Mouse (Mus musculus) Muller cell, postnatal 12 days (primary cell): ENCODE measurements around the gene Ccdc61.
A peak's percentile ranks its signal among the peaks of the same experiment; 100 is the strongest.

Experiments used
- DNase-seq: peaks from one replicate; pipeline ENCODE4 v3.0.0-alpha.2; 2015; ENCODE audit errors: inconsistent ontology term

Gene Ccdc61

DNA sequence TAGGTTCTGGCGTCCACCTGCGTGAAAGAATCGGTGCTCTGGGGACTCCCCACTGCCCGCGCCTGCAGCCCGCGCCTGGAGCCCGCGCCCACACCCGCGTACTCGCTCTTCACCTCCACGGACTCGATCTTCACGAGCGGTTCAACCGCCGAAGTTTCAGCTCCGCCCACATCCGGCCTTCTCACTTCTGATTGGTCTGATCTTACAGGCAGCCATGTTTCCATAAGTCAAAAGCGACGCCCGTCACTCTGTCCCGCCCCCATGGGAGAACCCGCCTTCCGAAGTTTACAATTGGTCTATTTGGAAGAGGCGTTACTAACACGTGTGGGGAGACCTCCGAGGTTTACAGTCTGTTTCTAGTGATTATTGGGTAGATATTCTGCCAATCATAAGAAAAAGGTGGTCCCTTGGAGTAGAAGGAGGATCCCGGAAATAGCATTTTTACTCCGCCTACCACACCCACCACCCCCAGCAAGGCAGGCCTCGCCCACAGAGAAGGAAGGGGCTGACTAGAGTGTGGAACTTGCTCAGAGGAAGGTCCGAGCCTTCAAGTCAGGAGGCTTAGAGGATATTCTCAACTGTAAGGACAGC, at the start of gene Ccdc61:
Ccdc61 (minus strand) TSS at position 175 of the 591 bp plus-strand sequence.
- peak; percentile 100 for DNase-seq

- no peak for DNase-seq
Observed at GRCm38 (mm10) chr7:18959446-18959845, 49.2 kb upstream of the Ccdc61 start.

DNA sequence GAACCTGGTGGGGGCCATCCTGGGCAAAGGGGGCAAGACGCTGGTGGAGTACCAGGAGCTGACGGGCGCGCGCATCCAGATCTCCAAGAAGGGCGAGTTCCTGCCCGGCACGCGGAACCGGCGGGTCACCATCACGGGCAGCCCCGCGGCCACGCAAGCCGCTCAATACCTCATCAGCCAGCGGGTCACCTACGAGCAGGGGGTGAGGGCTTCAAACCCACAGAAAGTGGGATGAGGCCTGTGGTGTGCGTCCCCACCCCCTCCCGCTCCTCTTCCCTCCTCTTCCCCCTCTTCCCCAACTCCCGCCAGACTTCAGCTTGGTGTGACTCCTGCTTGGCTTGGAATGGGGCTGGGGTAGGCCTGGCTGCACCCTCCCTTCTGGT, 48.2 kb upstream of the Ccdc61 start:
- DNase-seq = no peak

DNA sequence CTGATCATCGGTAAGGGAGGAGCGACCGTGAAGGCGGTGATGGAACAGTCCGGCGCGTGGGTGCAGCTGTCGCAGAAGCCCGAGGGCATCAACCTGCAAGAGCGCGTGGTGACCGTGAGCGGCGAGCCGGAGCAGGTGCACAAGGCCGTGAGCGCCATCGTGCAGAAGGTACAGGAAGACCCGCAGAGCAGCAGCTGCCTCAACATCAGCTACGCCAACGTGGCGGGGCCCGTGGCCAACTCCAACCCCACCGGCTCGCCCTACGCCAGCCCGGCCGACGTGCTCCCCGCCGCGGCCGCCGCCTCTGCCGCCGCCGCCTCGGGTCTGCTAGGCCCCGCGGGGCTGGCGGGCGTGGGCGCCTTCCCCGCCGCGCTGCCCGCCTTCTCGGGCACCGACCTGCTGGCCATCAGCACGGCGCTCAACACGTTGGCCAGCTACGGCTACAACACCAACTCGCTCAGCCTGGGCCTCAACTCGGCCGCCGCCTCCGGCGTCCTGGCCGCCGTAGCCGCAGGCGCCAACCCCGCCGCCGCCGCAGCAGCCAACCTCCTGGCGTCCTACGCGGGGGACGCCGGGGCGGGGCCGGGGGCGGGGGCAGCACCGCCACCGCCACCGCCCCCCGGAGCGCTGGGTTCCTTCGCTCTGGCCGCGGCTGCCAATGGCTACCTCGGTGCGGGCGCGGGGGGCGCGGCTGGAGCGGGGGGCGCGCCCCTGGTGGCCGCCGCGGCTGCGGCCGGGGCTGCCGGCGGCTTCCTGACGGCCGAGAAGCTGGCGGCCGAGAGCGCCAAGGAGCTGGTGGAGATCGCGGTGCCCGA, 47.6 kb upstream of the Ccdc61 start:
- peak; percentile 84 for DNase-seq

- DNase-seq = peak; percentile 41
Observed at GRCm38 (mm10) chr7:18951397-18951796, 41.2 kb upstream of the Ccdc61 start.

DNA sequence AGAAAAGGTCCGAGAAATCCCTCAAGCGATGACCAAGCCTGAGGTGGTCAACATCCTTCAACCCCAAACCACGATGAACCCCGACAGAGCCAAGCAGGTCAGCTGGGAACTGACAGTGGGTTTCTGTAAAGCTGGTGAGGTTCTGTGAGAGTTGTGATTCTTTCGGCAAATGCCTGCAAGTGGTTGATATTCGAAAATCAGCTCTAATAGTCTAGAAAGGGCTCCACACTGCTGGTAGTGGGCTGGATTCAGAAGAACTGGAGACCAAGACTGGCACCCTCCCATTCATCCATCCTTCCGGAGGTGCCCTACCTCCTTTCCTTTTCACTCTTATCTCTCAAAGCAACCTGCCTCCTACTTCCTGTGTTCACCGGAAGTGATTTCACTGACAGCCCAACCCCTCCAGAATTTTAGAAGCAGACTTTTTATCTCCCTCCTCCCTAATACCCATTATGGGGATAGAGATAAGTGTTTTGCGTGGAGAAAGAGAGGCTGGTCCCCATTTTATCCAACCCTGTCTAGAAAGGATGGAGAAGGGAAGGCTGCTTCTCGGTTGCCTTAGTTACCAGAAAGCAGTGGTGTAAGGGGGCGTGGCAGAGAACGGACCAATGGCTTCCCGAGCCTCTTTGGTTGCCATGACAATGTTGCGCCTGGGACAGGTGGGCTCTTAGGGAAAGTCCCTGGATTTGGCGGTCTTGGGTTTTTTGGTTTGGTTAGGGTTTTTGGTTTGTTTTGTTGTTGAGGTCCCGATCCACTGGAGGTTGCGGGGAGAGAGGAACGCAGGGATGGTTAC, 40.5 kb upstream of the Ccdc61 start:
- DNase-seq = no peak

GRCm38 (mm10) chr7:18949781-18950522, 39.7 kb upstream of the Ccdc61 start:
- DNase-seq = no peak

GRCm38 (mm10) chr7:18948151-18948550, 37.9 kb upstream of the Ccdc61 start:
- DNase-seq = no peak

- no peak for DNase-seq
Observed at GRCm38 (mm10) chr7:18942815-18943214, 32.6 kb upstream of the Ccdc61 start.

DNA sequence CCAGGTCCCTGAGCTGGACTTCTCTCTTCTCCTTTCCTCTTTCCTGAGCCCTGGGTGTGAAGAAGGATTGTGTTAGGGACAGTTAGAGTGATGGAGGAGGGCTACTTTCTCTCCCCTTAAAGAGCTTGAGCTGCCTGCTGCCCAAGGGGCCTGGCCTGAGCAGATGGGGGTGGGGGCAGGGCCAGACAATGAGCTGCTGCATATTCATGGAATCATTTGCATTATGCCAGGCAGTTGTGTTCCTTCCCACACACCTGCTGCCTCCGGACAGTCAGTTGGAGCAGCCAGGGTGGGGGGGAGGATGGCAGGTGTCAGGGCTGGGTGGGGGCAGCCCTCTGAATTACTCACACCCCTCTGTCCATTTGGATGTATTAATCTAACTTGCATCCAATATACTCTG, 32.2 kb upstream of the Ccdc61 start:
- no peak for DNase-seq

DNA sequence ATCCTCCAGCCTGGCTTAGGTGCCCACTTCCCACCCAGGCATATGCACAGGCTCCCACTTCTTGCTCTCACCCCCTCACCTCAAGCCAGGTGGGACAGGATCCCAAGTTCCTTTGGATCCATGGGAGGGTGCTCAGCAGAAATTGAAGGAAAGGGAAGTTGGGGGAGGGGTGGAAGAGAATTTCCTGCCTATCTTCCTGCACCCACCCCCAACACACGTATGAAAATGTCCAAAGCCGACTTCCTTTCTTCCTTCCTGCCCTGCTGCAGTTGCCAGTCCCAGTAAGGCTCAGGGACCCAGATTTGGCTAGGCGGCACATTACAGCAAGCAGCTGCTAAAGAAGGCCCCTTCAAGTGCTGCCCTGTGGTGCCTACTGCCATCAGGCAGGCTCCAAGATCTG, 17.5 kb upstream of the Ccdc61 start:
- no peak for DNase-seq

DNA sequence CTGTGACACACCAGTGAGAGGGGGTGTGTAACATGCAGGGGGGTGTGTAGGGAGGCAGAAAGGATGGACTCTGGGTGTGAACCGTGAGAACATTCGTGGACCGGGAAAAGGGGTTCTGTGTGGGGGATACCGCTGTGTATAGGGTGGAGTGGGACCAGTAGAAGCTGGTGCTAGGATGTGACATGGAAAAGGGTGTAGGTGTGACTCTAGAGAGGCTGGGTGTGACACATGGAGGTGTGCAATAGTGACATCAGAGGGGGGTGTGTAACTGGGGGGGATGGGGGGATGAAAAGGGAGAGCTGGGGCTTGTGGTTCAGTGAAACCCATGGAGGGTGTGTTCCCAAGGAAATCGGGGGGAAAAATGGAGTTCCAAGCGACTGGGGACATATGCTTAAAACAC, 16.7 kb upstream of the Ccdc61 start:
- DNase-seq = no peak

GRCm38 (mm10) chr7:18926041-18926790, 16.0 kb upstream of the Ccdc61 start:
- no peak for DNase-seq

- peak; percentile 88 for DNase-seq
Observed at GRCm38 (mm10) chr7:18925162-18925938, 15.1 kb upstream of the Ccdc61 start, which contains the start of gene Nova2. TSS of gene Nova2 (plus strand) at chr7:18925888.

DNA sequence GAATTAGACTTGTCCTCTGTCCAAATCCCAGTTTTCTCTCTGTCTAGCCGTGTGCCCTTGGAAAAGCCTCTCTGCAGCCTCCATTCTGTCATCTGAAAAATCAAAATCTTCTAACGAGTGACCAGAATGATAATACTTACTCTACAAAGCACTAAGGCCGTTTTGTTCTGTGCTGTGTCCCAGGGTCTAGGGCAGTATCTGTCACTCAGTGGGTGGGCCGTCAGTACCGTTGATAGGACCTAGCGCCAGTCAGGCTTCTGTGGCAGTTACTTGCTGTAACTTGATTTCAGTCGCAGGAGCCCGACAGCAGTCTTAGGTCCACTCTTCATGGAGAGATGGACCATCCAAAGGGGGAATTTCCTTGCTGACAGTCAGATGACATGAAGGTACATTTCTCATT, 14.1 kb upstream of the Ccdc61 start:
- no peak for DNase-seq

GRCm38 (mm10) chr7:18923711-18924191, 13.5 kb upstream of the Ccdc61 start:
- DNase-seq = no peak

- DNase-seq = no peak
Observed at GRCm38 (mm10) chr7:18923267-18923666, 13.1 kb upstream of the Ccdc61 start.

DNA sequence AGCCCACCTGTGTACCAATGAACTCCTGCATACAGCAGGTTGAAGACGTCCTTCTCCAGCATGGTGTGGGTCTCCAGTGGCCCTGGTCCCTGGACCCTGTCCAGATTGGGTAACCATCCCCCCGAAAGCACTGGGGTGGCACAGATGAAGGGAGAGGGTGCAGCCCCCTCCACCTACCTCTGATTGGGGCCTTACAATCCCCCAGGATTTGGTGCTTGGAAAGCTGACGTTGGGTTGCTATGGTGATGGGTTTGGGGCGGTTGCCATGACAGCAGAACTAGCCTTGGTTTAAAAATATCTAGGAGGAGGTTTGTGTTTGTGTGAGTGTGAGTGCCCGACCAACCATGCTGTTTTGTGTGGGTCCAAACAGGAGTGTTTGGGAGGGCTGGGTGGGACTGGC, 12.6 kb upstream of the Ccdc61 start:
- no peak for DNase-seq

DNA sequence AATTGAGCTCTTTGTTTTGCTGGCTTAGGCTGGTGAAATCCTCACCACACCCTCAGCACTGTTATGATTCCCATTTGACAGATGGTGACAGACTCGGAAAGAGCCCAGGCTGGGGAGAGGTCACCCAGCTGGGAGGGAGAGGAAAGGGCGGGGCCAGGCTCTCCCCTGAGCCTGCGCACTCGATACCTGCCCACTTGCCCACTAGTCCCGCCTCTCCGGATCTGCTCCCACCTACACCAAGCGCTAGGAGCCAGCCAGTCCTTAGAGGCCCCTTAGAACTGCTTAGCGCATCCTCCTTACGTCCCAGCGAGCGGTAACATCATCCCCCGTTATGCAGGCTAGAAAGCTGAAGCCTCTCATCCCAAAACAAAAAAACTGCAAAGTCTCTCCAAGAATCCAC, 10.9 kb upstream of the Ccdc61 start:
- DNase-seq = peak; percentile 28

GRCm38 (mm10) chr7:18917931-18918330, 7.7 kb upstream of the Ccdc61 start:
- DNase-seq = peak; percentile 53
